ENCODE assay signal across 16 mouse cellular contexts in the genomic region with DNA sequence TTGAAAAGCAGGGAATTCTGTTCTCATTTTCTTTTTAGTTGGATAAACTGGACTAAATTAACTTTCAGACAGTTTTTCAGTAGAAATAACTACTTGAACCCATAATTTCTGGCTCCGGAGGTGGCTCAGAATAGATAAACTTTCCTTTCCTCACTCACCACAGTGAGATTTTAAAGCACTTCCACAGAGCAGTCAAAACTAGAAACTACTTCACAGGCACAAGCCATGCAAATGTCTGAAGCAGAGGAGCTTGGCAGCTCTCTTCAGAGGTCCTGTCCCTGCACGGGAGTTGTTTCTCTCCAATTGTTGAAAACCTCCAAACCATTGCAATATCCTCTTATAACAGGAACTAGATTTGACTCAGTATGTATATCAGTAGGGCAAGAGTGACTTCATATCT.
"Had no signal": no experiment of that assay in that cellular context is flagged by ENCODE, and none has a peak within 500 bp of the region (broad histone marks: within the 10 kb centered on the region; RNA-seq: fewer than 3 reads in every experiment).

No protein-coding gene starts in this region.

- H3K27me3 ChIP-seq: neural tube, embryonic 13.5 days; neural tube, embryonic 15.5 days; stomach, embryonic 15.5 days had no signal

- H3K36me3 ChIP-seq: neural tube, embryonic 13.5 days; neural tube, embryonic 15.5 days; stomach, embryonic 15.5 days had no signal

- H3K4me3 ChIP-seq: neural tube, embryonic 13.5 days; neural tube, embryonic 15.5 days; stomach, embryonic 15.5 days had no signal

- H3K4me1 ChIP-seq: neural tube, embryonic 13.5 days; neural tube, embryonic 15.5 days; stomach, embryonic 15.5 days had no signal

- H3K27ac ChIP-seq: neural tube, embryonic 13.5 days; neural tube, embryonic 15.5 days; stomach, embryonic 15.5 days; stomach, postnatal 0 days had no signal

- DNase-seq: retina, postnatal 1 day; right cerebral cortex, adult 18-20 months; right cerebral cortex, postnatal 14 days; right cerebral cortex, postnatal 25 days; right cerebral cortex, postnatal 4 days; spleen, adult 18-20 months; thymus, adult 18-20 months; thymus, adult 2 months; thymus, postnatal 14 days; thymus, postnatal 25 days; thymus, postnatal 36 days; thymus, postnatal 4 days had no signal

- H3K9ac ChIP-seq: neural tube, embryonic 13.5 days; neural tube, embryonic 15.5 days; stomach, embryonic 15.5 days had no signal

- H3K9me3 ChIP-seq: neural tube, embryonic 13.5 days; neural tube, embryonic 15.5 days; stomach, embryonic 15.5 days had no signal

- H3K4me2 ChIP-seq: neural tube, embryonic 13.5 days; neural tube, embryonic 15.5 days; stomach, embryonic 15.5 days had no signal
